Mouse (Mus musculus) spleen, adult 18-20 months (tissue): ENCODE measurements around the gene Agtrap.
"Not testable (repeated sequence)": the region's sequence is repeated elsewhere in the genome, so short reads cannot be mapped to it uniquely, and the experiment has no call there.

Experiments
- DNase-seq, 2 experiments: peaks; one replicate each; pipeline ENCODE4 v3.0.0; 2022; ENCODE audit warnings: mixed read lengths in 2 of 2

Agtrap gene

GRCm38 (mm10) chr4:148074521-148075189 is 13.2 kb downstream of the Agtrap start:
- DNase-seq = no peak

- DNase-seq = no peak
Measured at GRCm38 (mm10) chr4:148071508-148071907, 16.3 kb downstream of the Agtrap start.

- DNase-seq = no peak
Measured at GRCm38 (mm10) chr4:148069602-148070218, 18.1 kb downstream of the Agtrap start.

- DNase-seq = no peak
Measured at GRCm38 (mm10) chr4:148067346-148067745, 20.5 kb downstream of the Agtrap start.

GRCm38 (mm10) chr4:148066401-148066744 is 21.5 kb downstream of the Agtrap start:
- DNase-seq = no peak

- no peak for DNase-seq
Measured at GRCm38 (mm10) chr4:148065702-148066400, 22.0 kb downstream of the Agtrap start.

GRCm38 (mm10) chr4:148061086-148061480 is 26.7 kb downstream of the Agtrap start:
- DNase-seq = no peak

GRCm38 (mm10) chr4:148060120-148061085 is 27.4 kb downstream of the Agtrap start:
- peak in 1 of 2 experiments; percentile 26 for DNase-seq

- DNase-seq = no peak
Measured at GRCm38 (mm10) chr4:148058993-148059392, 28.8 kb downstream of the Agtrap start.

GRCm38 (mm10) chr4:148058218-148058819 is 29.5 kb downstream of the Agtrap start:
- DNase-seq = no peak

GRCm38 (mm10) chr4:148057661-148058209 is 30.1 kb downstream of the Agtrap start:
- no peak for DNase-seq

- no peak for DNase-seq
Measured at GRCm38 (mm10) chr4:148056801-148057200, 31.0 kb downstream of the Agtrap start.

GRCm38 (mm10) chr4:148056246-148056645 is 31.6 kb downstream of the Agtrap start:
- no peak for DNase-seq

- no peak for DNase-seq
Measured at GRCm38 (mm10) chr4:148054961-148055695, 32.7 kb downstream of the Agtrap start.

GRCm38 (mm10) chr4:148053417-148053920 is 34.4 kb downstream of the Agtrap start:
- DNase-seq = no peak

- DNase-seq = no peak
Measured at GRCm38 (mm10) chr4:148052976-148053375, 34.9 kb downstream of the Agtrap start.

GRCm38 (mm10) chr4:148051886-148052285 is 35.9 kb downstream of the Agtrap start:
- no peak for DNase-seq

- DNase-seq = no peak
Measured at GRCm38 (mm10) chr4:148051046-148051776, 36.6 kb downstream of the Agtrap start.

GRCm38 (mm10) chr4:148050396-148050914 is 37.4 kb downstream of the Agtrap start:
- DNase-seq = not testable (repeated sequence)

GRCm38 (mm10) chr4:148046450-148047031 is 41.3 kb downstream of the Agtrap start:
- DNase-seq = no peak
